Mouse (Mus musculus) ES-Bruce4 (cell line): ENCODE data around the gene Cfl2. TPM values are rescaled to one million over a fixed set of nuclear protein-coding genes. Genes with fewer than 3 reads are reported as not detected.
A peak's percentile ranks its signal among the peaks of the same experiment; 100 is the strongest.

Source experiments
- H3K27ac ChIP-seq: 2 replicates; pipeline ENCODE4 v1.5.1; 2012; ENCODE audit warnings: low read length, inconsistent platforms; ENCODE audit not compliant: insufficient read depth
- H3K27me3 ChIP-seq: 2 replicates; pipeline ENCODE4 v1.6.1; 2012; ENCODE audit warnings: mild to moderate bottlenecking, low read length, inconsistent platforms; ENCODE audit not compliant: control insufficient read depth, poor library complexity, insufficient read depth, severe bottlenecking
- H3K36me3 ChIP-seq: 2 replicates; pipeline ENCODE4 v1.6.1; 2012; ENCODE audit warnings: inconsistent platforms, mild to moderate bottlenecking, low read length, moderate library complexity; ENCODE audit not compliant: control insufficient read depth, poor library complexity, insufficient read depth, severe bottlenecking
- H3K4me1 ChIP-seq: one replicate; pipeline ENCODE4 v1.8.1; 2011; ENCODE audit warnings: low read length; ENCODE audit not compliant: control insufficient read depth, insufficient read depth
- H3K4me3 ChIP-seq: 2 replicates; pipeline ENCODE4 v1.5.1; 2011; ENCODE audit warnings: low read depth, mild to moderate bottlenecking, low read length
- H3K9ac ChIP-seq: 2 replicates; pipeline ENCODE4 v1.6.1; 2012; ENCODE audit warnings: low read depth, mild to moderate bottlenecking, inconsistent platforms; ENCODE audit not compliant: poor library complexity, severe bottlenecking
- H3K9me3 ChIP-seq: replicated peaks from 2 replicates; pipeline ENCODE4 v1.6.1; 2012; ENCODE audit warnings: mild to moderate bottlenecking, low read length, inconsistent platforms; ENCODE audit not compliant: control insufficient read depth, poor library complexity, insufficient read depth, severe bottlenecking
- CTCF ChIP-seq: IDR thresholded peaks from one replicate; pipeline ENCODE4 v1.8.1; 2011; ENCODE audit warnings: low read depth, low read length
- EP300 ChIP-seq: IDR thresholded peaks from 2 replicates; pipeline ENCODE4 v1.6.1; 2011; ENCODE audit warnings: low read depth, low read length; ENCODE audit not compliant: insufficient read depth
- POLR2A ChIP-seq: IDR thresholded peaks from one replicate; pipeline ENCODE4 v1.8.1; 2011; ENCODE audit warnings: low read length; ENCODE audit not compliant: insufficient read depth
- polyA plus RNA-seq: library from polyadenylated mRNA; stranded (reverse); fragments of >200 nt; gene quantifications from 2 replicates; pipeline ENCODE4 v1.2.4, GENCODE M21; 2011; ENCODE audit warnings: low read depth; ENCODE audit not compliant: missing spikeins, insufficient read depth, insufficient read length

Gene Cfl2
- polyA plus RNA-seq, 1 experiment = 77.5 TPM

- Histone ChIP-seq H3K9ac (no peak overlapping the region), H3K4me3 (no peak overlapping the region), H3K36me3 (no peaks in the 10 kb centered on the region), H3K27ac (no peak overlapping the region), H3K4me1 (no peaks in the 10 kb centered on the region), H3K27me3 (no peaks in the 10 kb centered on the region), H3K9me3 (no peaks in the 10 kb centered on the region)
- TF ChIP-seq POLR2A = no peak
- TF ChIP-seq CTCF = no peak
- no peak for TF ChIP-seq EP300
These were observed 12.1 kb downstream of the Cfl2 start for GRCm38 (mm10) chr12:54850551-54850950.

- Histone ChIP-seq H3K4me1 (no peaks in the 10 kb centered on the region), H3K36me3 (no peaks in the 10 kb centered on the region), H3K9ac (no peak overlapping the region), H3K4me3 (no peak overlapping the region), H3K27me3 (no peaks in the 10 kb centered on the region), H3K9me3 (no peaks in the 10 kb centered on the region), H3K27ac (no peak overlapping the region)
- TF ChIP-seq CTCF (no peak), POLR2A (no peak), EP300 (no peak)
These were observed 18.3 kb downstream of the Cfl2 start for GRCm38 (mm10) chr12:54844415-54844814.

- Histone ChIP-seq H3K36me3 (no peaks in the 10 kb centered on the region), H3K4me1 (no peaks in the 10 kb centered on the region), H3K4me3 (no peak overlapping the region), H3K9me3 (peaks cover 10% of the 10 kb centered on the region; the same call in 1 of the 2 replicates), H3K27me3 (no peaks in the 10 kb centered on the region), H3K27ac (no peak overlapping the region), H3K9ac (no peak overlapping the region)
- TF ChIP-seq EP300 = no peak
- TF ChIP-seq POLR2A = no peak
- TF ChIP-seq CTCF = no peak
These were observed 21.1 kb downstream of the Cfl2 start for GRCm38 (mm10) chr12:54841576-54841975.

GRCm38 (mm10) chr12:54839815-54840214 is 22.9 kb downstream of the Cfl2 start:
- Histone ChIP-seq H3K9ac (no peak overlapping the region), H3K4me1 (peaks cover 2% of the 10 kb centered on the region), H3K9me3 (peaks cover 10% of the 10 kb centered on the region; the same call in 1 of the 2 replicates), H3K27me3 (no peaks in the 10 kb centered on the region), H3K4me3 (no peak overlapping the region), H3K36me3 (no peaks in the 10 kb centered on the region), H3K27ac (no peak overlapping the region)
- TF ChIP-seq EP300 = no peak
- no peak for TF ChIP-seq POLR2A
- no peak for TF ChIP-seq CTCF

- Histone ChIP-seq H3K4me1 (peaks cover 4% of the 10 kb centered on the region), H3K36me3 (no peaks in the 10 kb centered on the region), H3K9ac (no peak overlapping the region), H3K27me3 (no peaks in the 10 kb centered on the region), H3K4me3 (no peak overlapping the region), H3K27ac (no peak overlapping the region), H3K9me3 (peaks cover 10% of the 10 kb centered on the region; the same call in 1 of the 2 replicates)
- TF ChIP-seq POLR2A (no peak), EP300 (no peak)
These were observed 23.7 kb downstream of the Cfl2 start for GRCm38 (mm10) chr12:54838931-54839330.

GRCm38 (mm10) chr12:54835608-54836570 is 26.8 kb downstream of the Cfl2 start:
- Histone ChIP-seq H3K27ac (no peak overlapping the region; the same call in 1 of the 2 replicates), H3K9me3 (peaks cover 10% of the 10 kb centered on the region; the same call in 1 of the 2 replicates), H3K9ac (peak overlapping the region; percentile 22), H3K4me1 (peaks cover 7% of the 10 kb centered on the region), H3K36me3 (no peaks in the 10 kb centered on the region), H3K27me3 (no peaks in the 10 kb centered on the region), H3K4me3 (peak overlapping the region; percentile 20)
- TF ChIP-seq CTCF (no peak), EP300 (no peak), POLR2A (no peak)
